Mouse (Mus musculus) CH12.LX (cell line): Measurements from ENCODE around the gene Raf1. TPM values are rescaled to one million over a fixed set of nuclear protein-coding genes. Genes with fewer than 3 reads are reported as not detected.

Experiments
- DNase-seq: peaks from one replicate; pipeline ENCODE4 v3.0.0-alpha.2; 2013; ENCODE audit errors: extremely low read depth
- H3K27ac ChIP-seq: 2 replicates; pipeline ENCODE4 v1.5.1; 2012; ENCODE audit warnings: low read depth, mild to moderate bottlenecking, control low read depth, moderate library complexity; ENCODE audit not compliant: insufficient read depth
- H3K27me3 ChIP-seq: replicated peaks from 2 replicates; pipeline ENCODE3; 2012; ENCODE audit warnings: inconsistent platforms
- H3K36me3 ChIP-seq, 2 experiments: replicated peaks in 1 of 2; 2 replicates each; pipeline versions ENCODE3 to v1.6.1; 2012; ENCODE audit warnings: inconsistent platforms in 1 of 2, low read length in 1 of 2, mild to moderate bottlenecking in 1 of 2, mixed read lengths in 1 of 2, moderate library complexity in 1 of 2; ENCODE audit not compliant: control insufficient read depth in 1 of 2, insufficient read depth in 1 of 2
- H3K4me1 ChIP-seq, 2 experiments: 2 replicates each; pipeline ENCODE4 v1.6.1; 2012; ENCODE audit warnings: inconsistent platforms in 1 of 2, moderate library complexity in 1 of 2; ENCODE audit not compliant: insufficient read depth in 2 of 2, control insufficient read depth in 1 of 2
- H3K4me2 ChIP-seq: 2 replicates; pipeline ENCODE4 v1.6.1; 2012; ENCODE audit warnings: low read depth, mild to moderate bottlenecking, control low read depth; ENCODE audit not compliant: poor library complexity, insufficient read depth, severe bottlenecking
- H3K4me3 ChIP-seq, 3 experiments: fragments of 150-350 bp in 1 of 3; sonication (generic) in 1 of 3; replicated peaks in 1 of 3; 2 replicates each; pipeline versions ENCODE3 to v1.5.1; 2011 to 2012; ENCODE audit warnings: low read depth in 2 of 3, low read length in 2 of 3, mild to moderate bottlenecking in 2 of 3, moderate library complexity in 2 of 3, control low read depth in 1 of 3, improper control_type of control experiment in 1 of 3, inconsistent platforms in 1 of 3, mixed read lengths in 1 of 3; ENCODE audit not compliant: poor library complexity in 1 of 3
- H3K79me2 ChIP-seq: replicated peaks from 2 replicates; pipeline ENCODE4 v1.6.1; 2012; ENCODE audit warnings: mild to moderate bottlenecking, moderate library complexity; ENCODE audit not compliant: control insufficient read depth, poor library complexity, insufficient read depth, severe bottlenecking; ENCODE audit errors: extremely low read depth
- H3K9ac ChIP-seq: 2 replicates; pipeline ENCODE4 v1.6.1; 2012; ENCODE audit warnings: low read depth, mild to moderate bottlenecking, control low read depth, moderate library complexity; ENCODE audit not compliant: insufficient read depth
- H3K9me3 ChIP-seq: replicated peaks from 2 replicates; pipeline ENCODE3; 2012; ENCODE audit warnings: low read length, inconsistent platforms, mixed read lengths
- BHLHE40 ChIP-seq: IDR thresholded peaks from 2 replicates; pipeline ENCODE4 v1.6.1; 2011; ENCODE audit warnings: mild to moderate bottlenecking, low read depth, low read length, improper control_type of control experiment
- ELF1 ChIP-seq: IDR thresholded peaks from 2 replicates; pipeline ENCODE4 v1.6.1; 2014; ENCODE audit warnings: low read depth, mild to moderate bottlenecking, inconsistent platforms, low read length, improper control_type of control experiment
- EP300 ChIP-seq: IDR thresholded peaks from 2 replicates; pipeline ENCODE4 v1.6.1; 2011; ENCODE audit warnings: low read length, improper control_type of control experiment
- ETS1 ChIP-seq: conservative IDR thresholded peaks from 2 replicates; pipeline ENCODE4 v1.6.1; 2012; ENCODE audit warnings: low read depth, mild to moderate bottlenecking, inconsistent platforms, low read length, improper control_type of control experiment, moderate library complexity
- KAT2A ChIP-seq: IDR thresholded peaks from 2 replicates; pipeline ENCODE4 v1.6.1; 2012; ENCODE audit warnings: low read length, improper control_type of control experiment, inconsistent platforms; ENCODE audit not compliant: insufficient replicate concordance
- MAX ChIP-seq: IDR thresholded peaks from 2 replicates; pipeline ENCODE4 v1.6.1; 2011; ENCODE audit warnings: low read length, improper control_type of control experiment
- MEF2A ChIP-seq: IDR thresholded peaks from 2 replicates; pipeline ENCODE4 v1.6.1; 2014; ENCODE audit warnings: low read depth, mild to moderate bottlenecking, inconsistent platforms, low read length, improper control_type of control experiment, borderline replicate concordance
- MXI1 ChIP-seq: IDR thresholded peaks from 2 replicates; pipeline ENCODE4 v1.6.1; 2011; ENCODE audit warnings: mild to moderate bottlenecking, low read depth, low read length, improper control_type of control experiment
- NELFE ChIP-seq: IDR thresholded peaks from 2 replicates; pipeline ENCODE4 v1.6.1; 2011; ENCODE audit warnings: low read depth, low read length, improper control_type of control experiment
- NRF1 ChIP-seq: IDR thresholded peaks from 2 replicates; pipeline ENCODE4 v1.6.1; 2014; ENCODE audit warnings: low read depth, mild to moderate bottlenecking, inconsistent platforms, low read length, improper control_type of control experiment, moderate library complexity
- PAX5 ChIP-seq: IDR thresholded peaks from 2 replicates; pipeline ENCODE4 v1.6.1; 2012; ENCODE audit warnings: low read length, inconsistent platforms, mixed read lengths
- RCOR1 ChIP-seq: conservative IDR thresholded peaks from 2 replicates; pipeline ENCODE4 v1.6.1; 2012; ENCODE audit warnings: low read depth, mild to moderate bottlenecking, inconsistent platforms, low read length, improper control_type of control experiment
- SIN3A ChIP-seq: IDR thresholded peaks from 2 replicates; pipeline ENCODE4 v1.6.1; 2012; ENCODE audit warnings: low read length, improper control_type of control experiment, inconsistent platforms
- SMC3 ChIP-seq: IDR thresholded peaks from 2 replicates; pipeline ENCODE4 v1.6.1; 2011; ENCODE audit warnings: low read depth, low read length, improper control_type of control experiment
- TBP ChIP-seq: conservative IDR thresholded peaks from 2 replicates; pipeline ENCODE4 v1.6.1; 2011; ENCODE audit warnings: low read depth, low read length, improper control_type of control experiment
- TCF12 ChIP-seq: IDR thresholded peaks from 2 replicates; pipeline ENCODE4 v1.6.1; 2014; ENCODE audit warnings: low read depth, mild to moderate bottlenecking, inconsistent platforms, low read length, improper control_type of control experiment
- UBTF ChIP-seq: IDR thresholded peaks from 2 replicates; pipeline ENCODE4 v1.6.1; 2012; ENCODE audit warnings: low read depth, mild to moderate bottlenecking, inconsistent platforms, low read length, improper control_type of control experiment, moderate library complexity
- USF1 ChIP-seq: IDR thresholded peaks from 2 replicates; pipeline ENCODE4 v1.6.1; 2014; ENCODE audit warnings: low read depth, mild to moderate bottlenecking, inconsistent platforms, low read length, improper control_type of control experiment
- USF2 ChIP-seq: conservative IDR thresholded peaks from 2 replicates; pipeline ENCODE4 v1.6.1; 2011; ENCODE audit warnings: low read depth, low read length, improper control_type of control experiment
- ZC3H11A ChIP-seq: IDR thresholded peaks from 2 replicates; pipeline ENCODE4 v1.6.1; 2012; ENCODE audit warnings: low read depth, mild to moderate bottlenecking, inconsistent platforms, low read length, improper control_type of control experiment
- ZMIZ1 ChIP-seq: IDR thresholded peaks from 2 replicates; pipeline ENCODE4 v1.6.1; 2012; ENCODE audit warnings: low read depth, mild to moderate bottlenecking, inconsistent platforms, low read length, improper control_type of control experiment
- ZNF384 ChIP-seq: IDR thresholded peaks from 2 replicates; pipeline ENCODE4 v1.6.1; 2012; ENCODE audit warnings: low read depth, low read length, improper control_type of control experiment, inconsistent platforms
- dilution Hi-C: fragments of 300-500 bp; cut with MboI; formaldehyde crosslinking; loops from 2 replicates; pipeline ENCODE4 v1.14.3; 2020; ENCODE audit warnings: low sequenced_read_pairs; ENCODE audit not compliant: extremely low pct_unique_long_range_greater_than_20kb, extremely low pct_ligation_motif_present
- in situ Hi-C: fragments of 300-500 bp; cut with MboI; formaldehyde crosslinking; loops from 3 replicates; pipeline ENCODE4 v1.14.3; 2019; ENCODE audit warnings: low sequenced_read_pairs, low pct_ligation_motif_present, low pct_unique_long_range_greater_than_20kb, mixed read lengths
- polyA plus RNA-seq: library from polyadenylated mRNA; unstranded; fragments of >175 nt; gene quantifications from 2 replicates; pipeline ENCODE4 v1.2.1, GENCODE M21; 2012; ENCODE audit warnings: low read depth; ENCODE audit not compliant: insufficient read length
- total RNA-seq, 2 experiments: library from RNA; depleted of rRNA; stranded (reverse); fragments of 300-350 nt in 1 of 2; fragments of >200 nt in 1 of 2; gene quantifications; 2 replicates each; pipeline ENCODE4 v1.2.3; 2012 to 2014

Gene Raf1
- total and polyA plus RNA-seq, 3 experiments: 53.5 to 79.2 (median 59.8) TPM

- in situ Hi-C loops (no loop called here), dilution Hi-C loops (no loop called here)
- Histone ChIP-seq H3K27ac (no peak overlapping the region), H3K4me1 (peaks cover 17 to 27% of the 10 kb centered on the region in 2 experiments), H3K4me3 (no peak overlapping the region), H3K4me2 (no peak overlapping the region), H3K9ac (no peak overlapping the region), H3K27me3 (no peaks in the 10 kb centered on the region), H3K36me3 (no peaks in the 10 kb centered on the region), H3K9me3 (no peaks in the 10 kb centered on the region), H3K79me2 (no peaks in the 10 kb centered on the region)
- TF ChIP-seq EP300: no peak
- no peak for TF ChIP-seq MXI1
- TF ChIP-seq ZMIZ1: no peak
- TF ChIP-seq MEF2A: no peak
- DNase-seq: no peak
Observed at GRCm38 (mm10) chr6:115695124-115695523, 18.7 kb upstream of the Raf1 start.

- dilution Hi-C loops: no loop called here
- peak overlapping the region; percentile 71; the same call in 1 of the 2 replicates for H3K4me2 ChIP-seq
Observed at GRCm38 (mm10) chr6:115694441-115694842, 18.0 kb upstream of the Raf1 start.

More at GRCm38 (mm10) chr6:115694441-115694842, 18.0 kb upstream of the Raf1 start:
- in situ Hi-C loops: no loop called here
- Histone ChIP-seq H3K27me3 (no peaks in the 10 kb centered on the region), H3K4me3 (no peak overlapping the region), H3K9me3 (no peaks in the 10 kb centered on the region), H3K79me2 (no peaks in the 10 kb centered on the region), H3K36me3 (no peaks in the 10 kb centered on the region), H3K9ac (0 out of 2 replicates have a peak overlapping the region, but pooled peaks have one; percentile 12), H3K27ac (peak overlapping the region; percentile 73; the same call in 1 of the 2 replicates), H3K4me1 (peaks cover 17 to 27% of the 10 kb centered on the region in 2 experiments)
- TF ChIP-seq NRF1 (no peak), ZNF384 (peak; percentile 78), USF1 (peak; percentile 20; the same call in 1 of the 2 replicates), SIN3A (no peak), RCOR1 (no peak), EP300 (no peak), BHLHE40 (peak; percentile 89), TCF12 (no peak), MXI1 (no peak), NELFE (no peak), MAX (no peak), PAX5 (no peak), ZC3H11A (no peak), MEF2A (peak; percentile 96), ZMIZ1 (no peak), USF2 (no peak), ELF1 (no peak), ETS1 (peak; percentile 47; the same call in 1 of the 2 replicates), SMC3 (no peak), TBP (no peak), KAT2A (no peak), UBTF (no peak)
- DNase-seq: no peak
